Mouse (Mus musculus): ENCODE results near the gene Ankle2. TPM values are rescaled to one million over a fixed set of nuclear protein-coding genes. Genes with fewer than 3 reads are reported as not detected.

The Ankle2 gene
- polyA plus RNA-seq, 1 experiment from 2014 or later: 32.2 TPM

DNA sequence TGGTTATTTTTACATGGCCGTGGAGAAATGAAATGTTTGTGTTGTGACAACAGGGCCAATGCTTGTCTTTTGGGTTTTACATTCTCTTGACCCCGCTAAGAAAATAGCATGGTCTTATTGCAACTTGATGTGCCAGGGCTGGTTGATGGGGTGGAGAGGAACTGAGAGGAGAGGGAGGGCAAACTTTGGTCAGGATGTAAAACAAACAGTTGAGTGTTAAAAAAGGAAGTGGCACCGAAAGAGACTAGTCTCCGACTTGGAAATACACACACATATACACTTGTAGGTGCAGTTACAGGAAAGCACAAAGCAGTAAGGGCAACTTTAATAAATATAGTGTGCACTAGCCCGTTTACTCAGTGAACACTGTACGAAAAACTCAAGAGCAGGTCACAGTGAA is 1.5 kb downstream of the Ankle2 start:
- Histone ChIP-seq H3K27ac (no peak overlapping the region), H3K9ac (no peak overlapping the region), H3K36me3 (peaks cover 41% of the 10 kb centered on the region), H3K4me2 (peak overlapping the region; percentile 72), H3K9me3 (replicated peaks) (no peaks in the 10 kb centered on the region), H3K27me3 (no peaks in the 10 kb centered on the region), H3K4me3 (replicated peaks) (peak overlapping the region; percentile 99; the same call in 1 of the 2 replicates), H3K4me1 (peaks cover 21% of the 10 kb centered on the region)
- ATAC-seq (replicated peaks; ENCODE audit: low FRiP score): no peak
- WGBS: 80% methylated on average over 6 of the region's 6 CpGs

DNA sequence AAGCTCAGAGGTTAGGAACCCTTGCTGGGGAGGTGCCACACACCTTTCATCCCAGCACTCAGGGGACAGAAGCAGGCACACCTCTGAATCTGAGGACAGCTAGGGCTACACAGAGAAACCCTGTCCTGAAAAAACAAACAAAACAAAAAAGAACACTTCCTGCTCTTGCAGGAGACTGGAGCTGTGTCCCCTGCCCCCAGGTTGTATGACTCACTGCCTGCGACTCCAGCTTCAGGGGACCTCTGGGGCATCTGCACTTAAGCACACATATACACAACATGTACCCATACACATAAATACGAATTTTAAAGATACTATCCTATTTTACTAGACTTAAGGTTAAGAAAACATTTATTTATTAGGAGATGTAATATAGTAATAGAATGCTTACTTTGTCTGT is 13.3 kb downstream of the Ankle2 start:
- H3K27me3 ChIP-seq: no peaks in the 10 kb centered on the region
- no peak for ATAC-seq (replicated peaks; ENCODE audit: low FRiP score)
- H3K4me1 ChIP-seq: no peaks in the 10 kb centered on the region
- no peak overlapping the region for H3K4me2 ChIP-seq
- no peak overlapping the region for H3K9ac ChIP-seq
- H3K4me3 ChIP-seq (replicated peaks): no peak overlapping the region
- H3K36me3 ChIP-seq: peaks cover 95% of the 10 kb centered on the region
- no peak overlapping the region for H3K27ac ChIP-seq
- H3K9me3 ChIP-seq (replicated peaks): no peaks in the 10 kb centered on the region
- WGBS: 78% methylated on average over 2 of the region's 2 CpGs

DNA sequence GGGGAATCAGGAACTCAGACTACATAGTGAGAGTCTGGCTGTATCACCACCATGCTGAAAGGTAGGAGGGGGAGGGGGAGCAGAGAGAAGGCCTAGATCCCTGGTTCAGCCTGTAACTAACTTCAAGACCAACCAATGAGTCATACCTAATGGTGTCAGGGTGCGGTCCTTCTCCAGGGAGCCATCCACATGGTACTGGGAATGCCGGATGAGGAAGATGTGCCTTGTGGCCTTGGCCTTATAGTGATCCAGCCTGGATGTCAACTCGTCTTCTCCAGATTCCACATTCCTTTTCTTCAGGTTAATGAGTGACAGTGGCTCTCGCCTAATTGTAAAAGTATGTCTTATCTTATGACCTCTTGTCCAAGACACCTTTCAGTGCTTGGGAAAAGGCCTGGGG is 36.1 kb downstream of the Ankle2 start:
- H3K27ac ChIP-seq: no peak overlapping the region
- 88% methylated on average over 4 of the region's 4 CpGs for WGBS
- H3K36me3 ChIP-seq: peaks cover 40% of the 10 kb centered on the region
- no peaks in the 10 kb centered on the region for H3K9me3 ChIP-seq (replicated peaks)
- ATAC-seq (replicated peaks; ENCODE audit: low FRiP score): no peak
- no peaks in the 10 kb centered on the region for H3K27me3 ChIP-seq
- no peak overlapping the region for H3K4me2 ChIP-seq
- H3K4me1 ChIP-seq: peaks cover 8% of the 10 kb centered on the region
- H3K4me3 ChIP-seq (replicated peaks): no peak overlapping the region
- H3K9ac ChIP-seq: no peak overlapping the region

DNA sequence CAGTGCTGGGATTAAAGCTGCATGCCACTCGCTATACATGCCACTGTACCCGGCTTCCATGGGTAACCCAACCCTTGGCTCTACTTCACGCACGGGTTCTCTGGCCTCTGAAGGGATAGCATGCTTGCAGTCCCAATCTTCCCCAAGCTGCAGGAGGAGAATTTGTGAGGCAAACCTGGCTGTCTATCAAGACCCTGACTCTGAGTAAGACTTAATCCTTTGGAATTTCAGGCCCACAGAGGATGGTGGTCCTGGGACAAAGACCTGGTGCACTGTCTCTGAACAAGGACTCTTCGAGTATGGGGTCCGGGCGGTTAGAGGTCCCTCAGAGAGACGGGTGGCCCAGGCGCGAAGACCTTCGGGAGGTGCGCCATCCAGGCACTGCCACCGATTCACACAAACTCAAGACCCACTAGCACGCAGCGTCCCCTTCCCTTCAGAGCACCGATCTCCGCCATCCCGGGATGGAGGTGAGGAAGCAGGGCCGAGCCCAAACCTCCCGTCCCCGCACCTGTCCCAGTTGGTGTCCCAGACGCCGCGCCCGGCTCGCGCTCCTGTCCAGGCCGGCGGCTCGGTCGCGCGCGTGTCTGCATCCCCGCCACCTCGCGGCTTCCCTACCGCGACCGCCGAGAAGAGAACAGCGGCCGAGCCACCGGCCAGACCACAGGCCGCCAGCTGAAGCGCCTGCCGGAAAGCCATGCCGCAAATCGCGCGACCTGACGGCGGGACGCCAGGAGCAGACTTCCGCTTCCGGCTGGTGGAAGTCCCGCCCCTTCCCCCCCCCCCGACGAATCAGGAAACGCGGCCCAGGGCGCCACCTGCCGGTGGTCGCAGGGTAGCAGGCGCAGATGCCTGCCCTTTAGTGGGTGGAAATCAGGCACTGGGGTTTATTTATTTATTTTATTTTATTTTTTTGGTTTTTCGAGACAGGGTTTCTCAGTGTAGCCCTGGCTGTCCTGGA is 38.6 kb downstream of the Ankle2 start, which contains the start of gene Pgam5:
Gene Pgam5, minus strand, starts transcription at position 773 of the 961 bp plus-strand sequence.
- peak within 1 kb of the TSS; percentile 61 for H3K27ac ChIP-seq
- peak; percentile 92 for ATAC-seq (replicated peaks; ENCODE audit: low FRiP score)
- peak within 1 kb of the TSS; percentile 96 for H3K4me3 ChIP-seq (replicated peaks)
- peak within 1 kb of the TSS; percentile 78 for H3K4me2 ChIP-seq
- H3K9me3 ChIP-seq (replicated peaks): no peaks in the 10 kb centered on the region
- H3K4me1 ChIP-seq: peaks cover 8% of the 10 kb centered on the region
- peak within 1 kb of the TSS; percentile 93 for H3K9ac ChIP-seq
- no peaks in the 10 kb centered on the region for H3K27me3 ChIP-seq
- WGBS: under 1% methylated on average over 66 of the region's 66 CpGs
- peaks cover 30% of the 10 kb centered on the region for H3K36me3 ChIP-seq

GRCm38 (mm10) chr5:110270242-110270641 is 39.4 kb downstream of the Ankle2 start:
- Histone ChIP-seq H3K27me3 (no peaks in the 10 kb centered on the region), H3K9me3 (replicated peaks) (no peaks in the 10 kb centered on the region), H3K9ac (no peak overlapping the region), H3K36me3 (peaks cover 22% of the 10 kb centered on the region), H3K27ac (no peak overlapping the region), H3K4me3 (replicated peaks) (peak overlapping the region; percentile 96; the same call in 1 of the 2 replicates), H3K4me1 (peaks cover 8% of the 10 kb centered on the region), H3K4me2 (no peak overlapping the region)
- WGBS: 91% methylated on average over 6 of the region's 6 CpGs
- peak; percentile 40; the same call in 1 of the 2 replicates for ATAC-seq (replicated peaks; ENCODE audit: low FRiP score)

- H3K27ac ChIP-seq: no peak overlapping the region
- no peak overlapping the region for H3K4me3 ChIP-seq (replicated peaks)
- H3K4me1 ChIP-seq: no peaks in the 10 kb centered on the region
- no peak overlapping the region for H3K4me2 ChIP-seq
- no peaks in the 10 kb centered on the region for H3K9me3 ChIP-seq (replicated peaks)
- no peak for ATAC-seq (replicated peaks; ENCODE audit: low FRiP score)
- no peak overlapping the region for H3K9ac ChIP-seq
- H3K27me3 ChIP-seq: no peaks in the 10 kb centered on the region
- 88% methylated on average over 4 of the region's 4 CpGs for WGBS
- H3K36me3 ChIP-seq: no peaks in the 10 kb centered on the region
Observed at GRCm38 (mm10) chr5:110274147-110274546, 43.3 kb downstream of the Ankle2 start.

DNA sequence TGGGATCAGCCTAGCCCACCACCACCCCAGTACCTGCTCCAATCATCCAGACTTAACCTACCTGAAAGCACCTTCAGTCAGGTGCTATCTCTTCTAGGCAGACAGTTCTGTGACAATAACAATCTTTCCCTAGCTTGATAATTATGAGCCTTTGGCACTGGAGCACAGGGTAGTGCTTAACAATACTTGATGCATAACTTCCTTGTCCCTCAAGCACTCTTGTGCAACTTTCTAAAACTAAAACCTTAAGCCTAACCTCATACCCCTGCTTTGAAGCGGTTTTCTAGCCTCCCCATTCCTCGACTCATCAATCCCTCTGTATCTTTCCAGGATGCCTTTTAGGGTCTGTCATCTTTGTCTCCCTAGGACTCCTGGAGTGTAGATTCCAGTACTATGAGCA is 44.0 kb downstream of the Ankle2 start:
- H3K4me2 ChIP-seq: no peak overlapping the region
- H3K4me3 ChIP-seq (replicated peaks): no peak overlapping the region
- no peaks in the 10 kb centered on the region for H3K9me3 ChIP-seq (replicated peaks)
- H3K4me1 ChIP-seq: no peaks in the 10 kb centered on the region
- H3K27me3 ChIP-seq: no peaks in the 10 kb centered on the region
- H3K9ac ChIP-seq: no peak overlapping the region
- no peak overlapping the region for H3K27ac ChIP-seq
- no peak for ATAC-seq (replicated peaks; ENCODE audit: low FRiP score)
- WGBS: 73% methylated on average over 2 of the region's 2 CpGs
- H3K36me3 ChIP-seq: no peaks in the 10 kb centered on the region

GRCm38 (mm10) chr5:110276391-110276790 is 45.6 kb downstream of the Ankle2 start:
- H3K4me2 ChIP-seq: no peak overlapping the region
- H3K36me3 ChIP-seq: no peaks in the 10 kb centered on the region
- H3K27me3 ChIP-seq: no peaks in the 10 kb centered on the region
- WGBS: 91% methylated on average over 2 of the region's 2 CpGs
- no peak for ATAC-seq (replicated peaks; ENCODE audit: low FRiP score)
- H3K4me1 ChIP-seq: no peaks in the 10 kb centered on the region
- H3K9ac ChIP-seq: no peak overlapping the region
- no peak overlapping the region for H3K4me3 ChIP-seq (replicated peaks)
- H3K9me3 ChIP-seq (replicated peaks): no peaks in the 10 kb centered on the region
- H3K27ac ChIP-seq: no peak overlapping the region

DNA sequence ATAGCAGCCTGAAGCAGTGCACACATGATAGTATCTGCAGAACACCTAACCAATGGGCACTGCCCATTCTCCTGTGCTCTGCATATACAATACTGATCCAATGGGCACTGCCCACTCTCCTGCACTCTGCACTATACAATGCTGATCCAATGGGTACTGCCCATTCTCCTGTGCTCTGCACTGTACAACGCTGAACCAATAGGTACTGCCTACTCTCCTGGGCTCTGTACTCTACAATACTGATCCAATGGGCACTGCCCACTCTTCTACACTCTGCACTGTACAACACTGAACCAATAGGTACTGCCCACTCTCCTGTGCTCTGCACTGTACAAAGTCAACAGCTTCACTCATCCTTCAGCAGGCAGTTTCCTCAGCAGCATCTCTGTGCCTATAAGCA is 46.1 kb downstream of the Ankle2 start:
- 84% methylated on average over 1 of the region's 1 CpGs for WGBS
- ATAC-seq (replicated peaks; ENCODE audit: low FRiP score): peak; percentile 60
- no peak overlapping the region for H3K4me2 ChIP-seq
- H3K9ac ChIP-seq: no peak overlapping the region
- H3K4me3 ChIP-seq (replicated peaks): no peak overlapping the region
- H3K27me3 ChIP-seq: no peaks in the 10 kb centered on the region
- no peaks in the 10 kb centered on the region for H3K4me1 ChIP-seq
- no peaks in the 10 kb centered on the region for H3K9me3 ChIP-seq (replicated peaks)
- no peak overlapping the region for H3K27ac ChIP-seq
- no peaks in the 10 kb centered on the region for H3K36me3 ChIP-seq

- H3K4me1 ChIP-seq: peaks cover 17% of the 10 kb centered on the region
- H3K9ac ChIP-seq: no peak overlapping the region
- H3K36me3 ChIP-seq: no peaks in the 10 kb centered on the region
- no peak overlapping the region for H3K4me2 ChIP-seq
- ATAC-seq (replicated peaks; ENCODE audit: low FRiP score): no peak
- no peak overlapping the region for H3K4me3 ChIP-seq (replicated peaks)
- WGBS: 81% methylated on average over 2 of the region's 2 CpGs
- peaks cover 7% of the 10 kb centered on the region; the same call in 1 of the 2 replicates for H3K27me3 ChIP-seq
- H3K27ac ChIP-seq: no peak overlapping the region
- H3K9me3 ChIP-seq (replicated peaks): no peaks in the 10 kb centered on the region
Observed at GRCm38 (mm10) chr5:110281984-110282383, 51.2 kb downstream of the Ankle2 start.

- ATAC-seq (replicated peaks; ENCODE audit: low FRiP score): no peak
- H3K9ac ChIP-seq: no peak overlapping the region
- H3K4me3 ChIP-seq (replicated peaks): peak overlapping the region; percentile 71
- H3K27me3 ChIP-seq: peaks cover 7% of the 10 kb centered on the region; the same call in 1 of the 2 replicates
- no peak overlapping the region for H3K27ac ChIP-seq
- H3K4me2 ChIP-seq: peak overlapping the region; percentile 83
- H3K9me3 ChIP-seq (replicated peaks): no peaks in the 10 kb centered on the region
- peaks cover 7% of the 10 kb centered on the region for H3K36me3 ChIP-seq
- H3K4me1 ChIP-seq: peaks cover 24% of the 10 kb centered on the region
- 6% methylated on average over 4 of the region's 4 CpGs for WGBS
Observed at GRCm38 (mm10) chr5:110284536-110284935, 53.7 kb downstream of the Ankle2 start.

GRCm38 (mm10) chr5:110285156-110285555 is 54.4 kb downstream of the Ankle2 start:
- H3K27me3 ChIP-seq: peaks cover 7% of the 10 kb centered on the region; the same call in 1 of the 2 replicates
- H3K4me1 ChIP-seq: peaks cover 24% of the 10 kb centered on the region
- ATAC-seq (replicated peaks; ENCODE audit: low FRiP score): no peak
- H3K27ac ChIP-seq: no peak overlapping the region
- H3K36me3 ChIP-seq: peaks cover 13% of the 10 kb centered on the region
- H3K4me3 ChIP-seq (replicated peaks): peak overlapping the region; percentile 71
- H3K4me2 ChIP-seq: peak overlapping the region; percentile 83
- 4% methylated on average over 15 of the region's 15 CpGs for WGBS
- peak overlapping the region; percentile 47 for H3K9ac ChIP-seq
- no peaks in the 10 kb centered on the region for H3K9me3 ChIP-seq (replicated peaks)
